Mouse (Mus musculus) adipose tissue, adult 10 weeks (tissue): ENCODE data around the gene Tma7. TPM values are rescaled to one million over a fixed set of nuclear protein-coding genes. Genes with fewer than 3 reads are reported as not detected.

ENCODE experiments used
- polyA plus RNA-seq: library from polyadenylated mRNA; stranded (reverse); fragments of 350-450 nt; fragmentation: Illumina TruSeq; extraction: RNeasy Lipid Tissue Mini Kit (QIAGEN cat#74804); gene quantifications from one replicate; pipeline ENCODE4 v1.2.3, GENCODE M21; 2014; ENCODE audit warnings: low read depth, low replicate concordance

The Tma7 gene
- 214 TPM for polyA plus RNA-seq

GRCm38 (mm10) chr9:109082124-109082800 is at the start of gene Tma7, which contains the start of gene Ccdc51:
TSS of gene Tma7 (minus strand) at chr9:109082587.
TSS of gene Ccdc51 (plus strand) at chr9:109082493.

GRCm38 (mm10) chr9:109095137-109095982 is 13.0 kb upstream of the Tma7 start, which contains the start of gene Plxnb1:
TSS of gene Plxnb1 (plus strand) at chr9:109095389.

GRCm38 (mm10) chr9:109073661-109074573 is 8.5 kb downstream of the Tma7 start, which contains the start of gene Atrip:
TSS of gene Atrip (minus strand) at chr9:109074124.

GRCm38 (mm10) chr9:109059136-109059903 is 23.1 kb downstream of the Tma7 start, which contains the start of gene Trex1:
TSS of gene Trex1 (minus strand) at chr9:109059734.

GRCm38 (mm10) chr9:109038086-109038895 is 44.1 kb downstream of the Tma7 start, which contains the start of gene Shisa5:
TSS of gene Shisa5 (plus strand) at chr9:109038565.

Other genes starting within 250 kb of the Tma7 start
- gene Slc26a6, start 229.3 kb downstream of the Tma7 start, polyA plus RNA-seq = 7.9 TPM
- gene Tmem89, start 168.0 kb downstream of the Tma7 start, polyA plus RNA-seq = 3.0 TPM
- gene Uqcrc1, start 146.0 kb downstream of the Tma7 start, polyA plus RNA-seq = 159 TPM
- gene Col7a1, start 129.0 kb downstream of the Tma7 start, polyA plus RNA-seq = 15.2 TPM
- 1.5 TPM for gene Ucn2, start 96.6 kb downstream of the Tma7 start, polyA plus RNA-seq
- gene Pfkfb4, start 90.8 kb downstream of the Tma7 start, polyA plus RNA-seq = 23.7 TPM
- gene Shisa5, start 44.0 kb downstream of the Tma7 start, polyA plus RNA-seq = 103 TPM
- 17.6 TPM for gene Trex1, start 22.9 kb downstream of the Tma7 start, polyA plus RNA-seq
- gene Atrip, start 8.5 kb downstream of the Tma7 start, polyA plus RNA-seq = 10.4 TPM
- gene Ccdc51, start 94 bp downstream of the Tma7 start, polyA plus RNA-seq = 7.0 TPM
- 10.7 TPM for gene Plxnb1, start 12.8 kb upstream of the Tma7 start, polyA plus RNA-seq
- not detected for gene Fbxw21, start 79.5 kb upstream of the Tma7 start, polyA plus RNA-seq
- not detected for gene Fbxw13, start 113.4 kb upstream of the Tma7 start, polyA plus RNA-seq
- gene Fbxw20, start 152.2 kb upstream of the Tma7 start, polyA plus RNA-seq = not detected
- not detected for gene Fbxw14, start 205.1 kb upstream of the Tma7 start, polyA plus RNA-seq